Mouse (Mus musculus): ENCODE measurements around the gene Anxa2.

Anxa2 gene

DNA sequence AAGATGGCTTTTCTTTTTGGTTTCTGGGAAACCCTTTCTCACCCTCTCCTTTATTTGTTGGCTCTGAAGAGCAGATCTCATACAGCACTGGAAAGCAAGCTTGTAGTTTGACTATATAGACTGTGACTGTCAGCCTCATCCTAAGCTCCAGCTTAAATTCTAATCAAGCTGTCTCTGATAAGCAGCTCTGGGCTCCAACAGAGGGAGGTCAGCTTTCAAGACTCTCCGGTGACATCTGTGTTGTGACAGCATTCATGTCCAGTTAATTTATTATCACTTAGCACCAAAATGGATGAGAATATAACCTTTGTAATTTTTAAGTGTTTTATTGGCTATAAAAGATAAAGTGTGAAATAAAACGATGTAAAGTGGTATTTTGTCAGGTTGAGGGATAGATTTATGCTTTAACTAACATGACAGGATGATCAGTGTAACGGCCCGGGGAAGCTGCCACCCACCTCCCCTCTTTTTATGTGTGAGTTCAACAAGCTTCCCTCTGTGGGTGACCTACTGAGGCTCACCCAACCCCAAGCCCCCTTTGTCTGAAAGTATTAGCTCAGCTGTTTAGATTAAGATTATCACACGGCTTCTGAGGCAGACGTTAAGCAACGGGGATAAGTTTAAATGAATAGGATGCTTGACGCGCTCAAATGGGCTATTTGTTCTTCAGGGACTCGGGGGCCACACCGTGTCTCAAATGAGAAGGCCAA, 58.6 kb downstream of the Anxa2 start:
- H3K27me3 ChIP-seq (ENCODE audit: control insufficient read depth, insufficient read depth, low read length, poor library complexity, severe bottlenecking) = no peaks in the 10 kb centered on the region
- H3K36me3 ChIP-seq (ENCODE audit: control insufficient read depth, insufficient read depth, low read length, poor library complexity, severe bottlenecking) = no peaks in the 10 kb centered on the region
- no peak for DNase-seq (ENCODE audit: low read depth, low spot score)

DNA sequence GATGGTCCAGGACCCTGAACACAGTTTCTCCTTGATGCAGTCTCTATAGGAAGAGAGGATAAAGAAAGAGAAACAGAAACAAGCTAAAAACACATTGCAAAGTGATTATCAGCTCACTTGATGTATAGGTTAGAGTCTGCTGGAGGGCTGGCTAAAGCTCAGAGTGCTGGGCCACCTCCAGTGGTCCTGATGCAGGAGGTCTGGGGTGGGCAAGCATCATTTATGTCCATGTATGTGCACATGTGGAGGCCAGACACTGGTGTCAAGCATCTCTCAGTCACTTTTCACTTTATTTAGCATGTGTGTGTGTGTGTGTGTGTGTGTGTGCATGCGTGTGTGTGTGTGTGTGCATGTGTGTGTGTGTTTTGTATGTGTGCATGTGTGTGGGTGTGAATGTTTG, 59.3 kb downstream of the Anxa2 start:
- DNase-seq (ENCODE audit: low read depth, low spot score) = no peak
- no peaks in the 10 kb centered on the region for H3K36me3 ChIP-seq (ENCODE audit: control insufficient read depth, insufficient read depth, low read length, poor library complexity, severe bottlenecking)
- no peaks in the 10 kb centered on the region for H3K27me3 ChIP-seq (ENCODE audit: control insufficient read depth, insufficient read depth, low read length, poor library complexity, severe bottlenecking)

- no peak for DNase-seq (ENCODE audit: low read depth, low spot score)
- Histone ChIP-seq H3K27me3 (ENCODE audit: control insufficient read depth, insufficient read depth, low read length, poor library complexity, severe bottlenecking) (no peaks in the 10 kb centered on the region), H3K36me3 (ENCODE audit: control insufficient read depth, insufficient read depth, low read length, poor library complexity, severe bottlenecking) (no peaks in the 10 kb centered on the region)
Observed at GRCm38 (mm10) chr9:69514206-69514605, 60.8 kb downstream of the Anxa2 start.

GRCm38 (mm10) chr9:69515416-69515815, 62.0 kb downstream of the Anxa2 start:
- Histone ChIP-seq H3K36me3 (ENCODE audit: control insufficient read depth, insufficient read depth, low read length, poor library complexity, severe bottlenecking) (no peaks in the 10 kb centered on the region), H3K27me3 (ENCODE audit: control insufficient read depth, insufficient read depth, low read length, poor library complexity, severe bottlenecking) (no peaks in the 10 kb centered on the region)
- DNase-seq (ENCODE audit: low read depth, low spot score) = no peak

GRCm38 (mm10) chr9:69517387-69518035, 64.1 kb downstream of the Anxa2 start:
- no peak for DNase-seq (ENCODE audit: low read depth, low spot score)
- H3K36me3 ChIP-seq (ENCODE audit: control insufficient read depth, insufficient read depth, low read length, poor library complexity, severe bottlenecking) = no peaks in the 10 kb centered on the region
- H3K27me3 ChIP-seq (ENCODE audit: control insufficient read depth, insufficient read depth, low read length, poor library complexity, severe bottlenecking) = no peaks in the 10 kb centered on the region

Data from splenic B cell, adult 2 months (primary cell).